Mouse (Mus musculus): ENCODE results near the gene Klhl29. TPM values are rescaled to one million over a fixed set of nuclear protein-coding genes. Genes with fewer than 3 reads are reported as not detected.

Klhl29 gene
- polyA plus RNA-seq, 1 experiment from 2014 or later, result 0.64 TPM

GRCm38 (mm10) chr12:5143903-5144781, 231.3 kb downstream of the Klhl29 start:
- Histone ChIP-seq H3K4me3 (ENCODE audit: low read depth, low read length) (no peak overlapping the region), H3K27me3 (ENCODE audit: control insufficient read depth, insufficient read depth, low read length) (no peaks in the 10 kb centered on the region), H3K4me2 (replicated peaks; ENCODE audit: low read depth) (no peak overlapping the region), H3K9ac (ENCODE audit: low read length) (no peak overlapping the region), H3K4me1 (replicated peaks; ENCODE audit: control insufficient read depth, insufficient read depth) (no peaks in the 10 kb centered on the region), H3K9me3 (ENCODE audit: control insufficient read depth, low read length) (no peaks in the 10 kb centered on the region), H3K27ac (replicated peaks) (no peak overlapping the region), H3K36me3 (ENCODE audit: control insufficient read depth, insufficient read depth, low read length) (no peaks in the 10 kb centered on the region; the same call in 1 of the 2 replicates)
- no peak for DNase-seq (ENCODE audit: low spot score)
- TF ChIP-seq CTCF (IDR thresholded peaks at IDR 0.05; ENCODE audit: low read depth) (no peak), EP300 (optimal IDR thresholded peaks at IDR 0.05) (no peak)
- no peak for ATAC-seq (ENCODE audit: low FRiP score, low TSS enrichment)
- WGBS, result 58% methylated on average over 5 of the region's 5 CpGs

- ATAC-seq (ENCODE audit: low FRiP score, low TSS enrichment) (0 out of 2 replicates have a peak, but pooled peaks have one; percentile 21), DNase-seq (ENCODE audit: low spot score) (no peak)
- WGBS, result 71% methylated on average over 5 of the region's 5 CpGs
- Histone ChIP-seq H3K9ac (ENCODE audit: low read length) (no peak overlapping the region), H3K27me3 (ENCODE audit: control insufficient read depth, insufficient read depth, low read length) (no peaks in the 10 kb centered on the region), H3K9me3 (ENCODE audit: control insufficient read depth, low read length) (no peaks in the 10 kb centered on the region), H3K27ac (replicated peaks) (no peak overlapping the region), H3K36me3 (ENCODE audit: control insufficient read depth, insufficient read depth, low read length) (no peaks in the 10 kb centered on the region; the same call in 1 of the 2 replicates), H3K4me1 (replicated peaks; ENCODE audit: control insufficient read depth, insufficient read depth) (no peaks in the 10 kb centered on the region), H3K4me2 (replicated peaks; ENCODE audit: low read depth) (no peak overlapping the region), H3K4me3 (ENCODE audit: low read depth, low read length) (no peak overlapping the region)
- TF ChIP-seq EP300 (optimal IDR thresholded peaks at IDR 0.05) (no peak), CTCF (IDR thresholded peaks at IDR 0.05; ENCODE audit: low read depth) (no peak)
Measured at GRCm38 (mm10) chr12:5143224-5143623, 232.3 kb downstream of the Klhl29 start.

GRCm38 (mm10) chr12:5142776-5143175, 232.7 kb downstream of the Klhl29 start:
- no peaks in the 10 kb centered on the region; the same call in 1 of the 2 replicates for H3K36me3 ChIP-seq (ENCODE audit: control insufficient read depth, insufficient read depth, low read length)
- 26% methylated on average over 3 of the region's 3 CpGs for WGBS
- H3K4me2 ChIP-seq (replicated peaks; ENCODE audit: low read depth), result no peak overlapping the region
- H3K9me3 ChIP-seq (ENCODE audit: control insufficient read depth, low read length), result no peaks in the 10 kb centered on the region
- ATAC-seq (ENCODE audit: low FRiP score, low TSS enrichment) (peak; percentile 50), DNase-seq (ENCODE audit: low spot score) (peak; percentile 86)
- H3K27ac ChIP-seq (replicated peaks), result no peak overlapping the region
- H3K4me3 ChIP-seq (ENCODE audit: low read depth, low read length), result no peak overlapping the region
- H3K27me3 ChIP-seq (ENCODE audit: control insufficient read depth, insufficient read depth, low read length), result no peaks in the 10 kb centered on the region
- H3K4me1 ChIP-seq (replicated peaks; ENCODE audit: control insufficient read depth, insufficient read depth), result no peaks in the 10 kb centered on the region
- no peak overlapping the region for H3K9ac ChIP-seq (ENCODE audit: low read length)
- TF ChIP-seq CTCF (IDR thresholded peaks at IDR 0.05; ENCODE audit: low read depth), result peak; percentile 92
- no peak for TF ChIP-seq EP300 (optimal IDR thresholded peaks at IDR 0.05)

- peak; percentile 64 for TF ChIP-seq CTCF (IDR thresholded peaks at IDR 0.05; ENCODE audit: low read depth)
- no peak for TF ChIP-seq EP300 (optimal IDR thresholded peaks at IDR 0.05)
- no peaks in the 10 kb centered on the region for H3K27me3 ChIP-seq (ENCODE audit: control insufficient read depth, insufficient read depth, low read length)
- H3K27ac ChIP-seq (replicated peaks), result no peak overlapping the region
- H3K4me1 ChIP-seq (replicated peaks; ENCODE audit: control insufficient read depth, insufficient read depth), result no peaks in the 10 kb centered on the region
- 58% methylated on average over 4 of the region's 4 CpGs for WGBS
- no peak for ATAC-seq (ENCODE audit: low FRiP score, low TSS enrichment)
- no peak for DNase-seq (ENCODE audit: low spot score)
- no peaks in the 10 kb centered on the region; the same call in none of the 2 replicates for H3K36me3 ChIP-seq (ENCODE audit: control insufficient read depth, insufficient read depth, low read length)
- H3K9me3 ChIP-seq (ENCODE audit: control insufficient read depth, low read length), result no peaks in the 10 kb centered on the region
- H3K9ac ChIP-seq (ENCODE audit: low read length), result no peak overlapping the region
- no peak overlapping the region for H3K4me3 ChIP-seq (ENCODE audit: low read depth, low read length)
- H3K4me2 ChIP-seq (replicated peaks; ENCODE audit: low read depth), result no peak overlapping the region
Measured at GRCm38 (mm10) chr12:5141040-5141439, 234.4 kb downstream of the Klhl29 start.

- WGBS, result 50% methylated on average over 4 of the region's 4 CpGs
- H3K4me3 ChIP-seq (ENCODE audit: low read depth, low read length), result no peak overlapping the region
- H3K9me3 ChIP-seq (ENCODE audit: control insufficient read depth, low read length), result no peaks in the 10 kb centered on the region
- H3K4me1 ChIP-seq (replicated peaks; ENCODE audit: control insufficient read depth, insufficient read depth), result no peaks in the 10 kb centered on the region
- no peak overlapping the region for H3K4me2 ChIP-seq (replicated peaks; ENCODE audit: low read depth)
- H3K9ac ChIP-seq (ENCODE audit: low read length), result no peak overlapping the region
- ATAC-seq (ENCODE audit: low FRiP score, low TSS enrichment) (no peak), DNase-seq (ENCODE audit: low spot score) (no peak)
- no peaks in the 10 kb centered on the region for H3K27me3 ChIP-seq (ENCODE audit: control insufficient read depth, insufficient read depth, low read length)
- no peaks in the 10 kb centered on the region; the same call in none of the 2 replicates for H3K36me3 ChIP-seq (ENCODE audit: control insufficient read depth, insufficient read depth, low read length)
- TF ChIP-seq EP300 (optimal IDR thresholded peaks at IDR 0.05) (no peak), CTCF (IDR thresholded peaks at IDR 0.05; ENCODE audit: low read depth) (no peak)
- H3K27ac ChIP-seq (replicated peaks), result no peak overlapping the region
Measured at GRCm38 (mm10) chr12:5139302-5139701, 236.2 kb downstream of the Klhl29 start.

GRCm38 (mm10) chr12:5136300-5136699, 239.2 kb downstream of the Klhl29 start:
- Histone ChIP-seq H3K9me3 (ENCODE audit: control insufficient read depth, low read length) (no peaks in the 10 kb centered on the region), H3K9ac (ENCODE audit: low read length) (no peak overlapping the region), H3K27me3 (ENCODE audit: control insufficient read depth, insufficient read depth, low read length) (no peaks in the 10 kb centered on the region), H3K4me1 (replicated peaks; ENCODE audit: control insufficient read depth, insufficient read depth) (no peaks in the 10 kb centered on the region), H3K27ac (replicated peaks) (no peak overlapping the region), H3K4me3 (ENCODE audit: low read depth, low read length) (no peak overlapping the region), H3K36me3 (ENCODE audit: control insufficient read depth, insufficient read depth, low read length) (no peaks in the 10 kb centered on the region; the same call in none of the 2 replicates), H3K4me2 (replicated peaks; ENCODE audit: low read depth) (no peak overlapping the region)
- TF ChIP-seq EP300 (optimal IDR thresholded peaks at IDR 0.05) (no peak), CTCF (IDR thresholded peaks at IDR 0.05; ENCODE audit: low read depth) (peak; percentile 90)
- WGBS, result 36% methylated on average over 4 of the region's 4 CpGs
- DNase-seq (ENCODE audit: low spot score) (peak; percentile 52), ATAC-seq (ENCODE audit: low FRiP score, low TSS enrichment) (peak; percentile 54; the same call in 1 of the 2 replicates)
